Mouse (Mus musculus): ENCODE measurements around the gene Bmp8a. TPM values are rescaled to one million over a fixed set of nuclear protein-coding genes. Genes with fewer than 3 reads are reported as not detected.
A peak's percentile ranks its signal among the peaks of the same experiment; 100 is the strongest.
"Not testable (repeated sequence)": the region's sequence is repeated elsewhere in the genome, so short reads cannot be mapped to it uniquely, and the experiment has no call there.

Bmp8a gene
- total RNA-seq, 2 experiments from 2014 or later, result not detected

DNA sequence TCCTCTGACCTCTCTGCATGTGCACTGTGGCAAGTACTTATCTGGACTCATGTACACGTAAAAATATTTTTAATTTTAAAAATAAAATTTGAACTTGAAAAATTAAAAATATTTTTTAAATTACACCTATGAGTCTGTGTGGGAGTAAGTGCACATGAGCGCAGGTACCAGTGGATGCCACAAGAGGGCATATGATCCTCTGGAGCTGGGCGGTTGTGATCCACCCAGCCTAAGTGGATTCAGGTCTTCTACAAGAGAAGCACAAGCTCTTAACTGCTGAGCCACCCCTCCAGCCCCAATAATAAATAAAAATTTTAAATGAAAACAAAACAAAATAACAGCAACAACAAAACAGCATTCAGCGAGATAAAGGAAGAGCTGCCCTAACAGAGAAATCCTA, 9.9 kb downstream of the Bmp8a start:
- ATAC-seq (replicated peaks; ENCODE audit: low FRiP score, poor library complexity, severe bottlenecking), result no peak

GRCm38 (mm10) chr4:123331961-123332360, 11.1 kb downstream of the Bmp8a start:
- not testable (repeated sequence) for ATAC-seq (replicated peaks; ENCODE audit: low FRiP score, poor library complexity, severe bottlenecking)

- ATAC-seq (replicated peaks; ENCODE audit: low FRiP score, poor library complexity, severe bottlenecking), result no peak
Observed at GRCm38 (mm10) chr4:123331326-123331725, 11.7 kb downstream of the Bmp8a start.

GRCm38 (mm10) chr4:123328946-123329345, 14.1 kb downstream of the Bmp8a start:
- ATAC-seq (replicated peaks; ENCODE audit: low FRiP score, poor library complexity, severe bottlenecking), result no peak

DNA sequence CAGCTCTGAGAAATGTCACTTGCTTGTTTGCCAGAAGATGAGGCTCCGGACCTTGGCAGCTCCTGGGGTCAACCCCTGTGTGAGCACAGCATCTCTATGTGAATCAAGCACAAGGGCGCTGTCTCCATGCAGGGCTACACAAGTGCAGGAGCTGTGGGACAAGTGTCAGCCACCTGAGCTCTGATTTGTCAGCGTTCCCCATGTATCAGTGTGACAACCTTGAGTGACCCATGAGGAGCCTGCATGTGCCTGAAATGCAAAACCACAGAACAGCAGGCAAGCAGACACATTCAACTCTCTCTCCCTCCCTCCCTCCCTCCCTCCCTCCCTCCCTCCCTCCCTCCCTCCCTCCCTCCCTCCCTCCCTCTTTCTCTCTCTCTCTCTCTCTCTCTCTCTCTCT, 15.4 kb downstream of the Bmp8a start:
- no peak for ATAC-seq (replicated peaks; ENCODE audit: low FRiP score, poor library complexity, severe bottlenecking)

- no peak for ATAC-seq (replicated peaks; ENCODE audit: low FRiP score, poor library complexity, severe bottlenecking)
Observed at GRCm38 (mm10) chr4:123326087-123326486, 17.0 kb downstream of the Bmp8a start.

- no peak for ATAC-seq (replicated peaks; ENCODE audit: low FRiP score, poor library complexity, severe bottlenecking)
Observed at GRCm38 (mm10) chr4:123323534-123323933, 19.5 kb downstream of the Bmp8a start, which contains the start of gene Oxct2a. TSS of gene Oxct2a (minus strand) at chr4:123323634.

- ATAC-seq (replicated peaks; ENCODE audit: low FRiP score, poor library complexity, severe bottlenecking), result not testable (repeated sequence)
Observed at GRCm38 (mm10) chr4:123322910-123323309, 20.1 kb downstream of the Bmp8a start.

DNA sequence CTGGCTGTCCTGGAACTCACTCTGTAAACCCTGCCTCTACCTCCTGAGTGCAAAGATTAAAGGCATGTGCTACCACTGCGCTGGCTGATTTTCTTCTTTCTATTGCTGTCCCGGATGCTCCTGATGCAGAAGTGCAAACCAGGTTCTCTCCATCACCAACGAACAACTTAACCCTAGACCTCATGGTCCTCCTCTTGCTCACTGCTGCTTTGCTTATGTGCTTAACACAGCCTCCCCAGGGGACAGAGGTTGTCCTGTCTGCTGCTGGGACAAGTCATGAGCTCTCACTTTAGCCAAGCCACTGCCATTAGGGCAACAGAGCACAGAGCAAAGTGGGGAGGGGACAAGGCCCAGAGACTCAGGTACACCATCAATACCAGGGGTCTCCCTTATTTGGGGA, 28.6 kb downstream of the Bmp8a start:
- no peak for ATAC-seq (replicated peaks; ENCODE audit: low FRiP score, poor library complexity, severe bottlenecking)

DNA sequence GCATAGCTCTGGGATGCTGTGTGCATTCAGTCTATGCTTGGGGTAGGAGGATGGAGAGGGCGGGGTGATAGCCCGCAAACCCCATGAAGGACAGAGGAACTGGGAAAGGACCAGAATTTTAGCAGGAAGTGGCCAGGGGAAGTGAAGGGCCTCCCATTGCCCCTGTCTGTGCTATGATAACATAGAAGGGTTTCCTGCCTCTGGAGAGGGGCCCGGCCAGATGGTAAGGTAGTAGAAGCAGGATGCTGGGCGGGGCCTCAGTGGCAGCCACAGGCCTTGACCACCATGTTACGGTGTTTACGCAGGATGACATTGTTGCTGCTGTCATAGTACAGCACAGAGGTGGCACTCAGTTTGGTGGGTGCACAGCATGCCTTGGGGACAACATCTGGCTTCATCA, 30.0 kb downstream of the Bmp8a start:
- no peak for ATAC-seq (replicated peaks; ENCODE audit: low FRiP score, poor library complexity, severe bottlenecking)

DNA sequence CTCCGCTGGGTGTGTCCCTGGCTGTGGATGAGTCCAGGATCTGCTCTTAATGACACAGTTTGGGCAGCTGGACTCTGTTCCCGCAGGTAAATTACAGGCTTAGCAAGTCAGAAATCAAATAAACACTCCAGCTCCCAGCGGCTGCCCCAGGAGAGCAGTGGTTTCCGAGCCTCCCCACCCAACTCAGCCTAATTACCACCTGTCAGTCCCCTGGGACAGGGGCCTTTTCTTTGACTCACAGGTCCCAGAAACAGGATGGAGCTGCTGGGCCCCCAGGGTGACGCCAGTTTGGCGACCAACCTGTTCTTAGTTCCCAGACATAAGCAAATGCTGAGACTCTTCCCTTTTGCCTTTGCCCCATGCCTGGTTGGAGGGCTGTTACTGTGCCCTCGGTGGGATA, 31.2 kb downstream of the Bmp8a start:
- no peak for ATAC-seq (replicated peaks; ENCODE audit: low FRiP score, poor library complexity, severe bottlenecking)

- no peak for ATAC-seq (replicated peaks; ENCODE audit: low FRiP score, poor library complexity, severe bottlenecking)
Observed at GRCm38 (mm10) chr4:123308292-123308691, 34.8 kb downstream of the Bmp8a start.

GRCm38 (mm10) chr4:123306999-123307398, 36.1 kb downstream of the Bmp8a start:
- ATAC-seq (replicated peaks; ENCODE audit: low FRiP score, poor library complexity, severe bottlenecking), result no peak

DNA sequence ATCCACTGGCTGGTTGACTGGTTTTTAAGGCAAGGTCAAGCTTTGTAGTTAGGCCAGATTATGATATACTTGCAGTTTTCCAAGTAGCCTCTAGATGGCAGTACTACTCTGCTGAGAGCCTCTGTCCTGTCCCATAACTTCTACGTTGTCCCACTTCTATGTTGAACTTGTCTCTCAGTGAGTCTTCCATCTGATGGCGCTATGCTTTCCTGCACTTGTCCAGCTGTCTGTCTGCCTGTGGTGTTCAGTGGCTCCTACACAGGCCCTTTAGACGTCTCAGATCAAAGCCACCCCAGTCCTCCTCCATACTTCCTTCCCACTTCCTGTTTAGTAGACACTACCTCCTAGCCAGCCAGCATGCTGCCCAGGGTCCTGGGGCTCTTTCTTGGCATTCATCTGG, 37.3 kb downstream of the Bmp8a start:
- ATAC-seq (replicated peaks; ENCODE audit: low FRiP score, poor library complexity, severe bottlenecking), result peak; percentile 76

GRCm38 (mm10) chr4:123298980-123299670, 43.9 kb downstream of the Bmp8a start:
- no peak for ATAC-seq (replicated peaks; ENCODE audit: low FRiP score, poor library complexity, severe bottlenecking)

GRCm38 (mm10) chr4:123298226-123298625, 44.8 kb downstream of the Bmp8a start:
- ATAC-seq (replicated peaks; ENCODE audit: low FRiP score, poor library complexity, severe bottlenecking), result no peak

DNA sequence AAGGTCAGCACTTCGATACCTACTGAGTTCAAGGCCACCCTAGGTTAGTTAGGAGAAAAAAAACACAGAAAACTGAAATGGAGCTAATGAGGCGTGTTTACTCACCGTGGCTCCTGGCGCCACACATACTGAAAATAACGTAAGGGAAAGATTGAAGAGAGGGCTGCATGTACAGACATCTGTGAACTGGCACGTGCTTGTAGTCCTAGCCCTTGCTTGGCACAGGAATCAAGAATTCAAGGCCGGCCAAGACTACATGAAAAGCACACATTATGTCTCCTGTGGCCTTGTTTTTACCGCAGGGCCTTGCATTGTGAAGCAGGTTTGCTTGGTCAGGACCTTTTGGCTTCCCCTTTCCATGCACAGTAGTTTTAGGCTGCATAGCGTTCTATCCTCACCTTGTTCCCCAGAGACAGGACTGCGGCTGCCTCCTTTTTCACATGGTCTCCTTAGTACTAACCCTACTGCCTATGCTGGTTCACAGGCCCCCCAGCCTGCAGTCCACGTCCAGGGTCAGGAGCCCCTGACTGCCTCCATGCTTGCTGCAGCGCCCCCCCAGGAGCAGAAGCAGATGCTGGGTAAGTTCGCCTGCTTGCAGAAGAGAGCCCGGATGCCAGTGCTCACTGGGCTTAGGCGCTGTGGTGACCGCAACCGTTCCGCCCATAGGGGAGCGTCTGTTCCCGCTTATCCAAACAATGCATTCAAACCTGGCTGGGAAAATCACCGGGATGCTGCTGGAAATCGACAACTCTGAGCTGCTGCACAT, 45.7 kb downstream of the Bmp8a start:
- no peak for ATAC-seq (replicated peaks; ENCODE audit: low FRiP score, poor library complexity, severe bottlenecking)

- ATAC-seq (replicated peaks; ENCODE audit: low FRiP score, poor library complexity, severe bottlenecking), result no peak
Observed at GRCm38 (mm10) chr4:123296148-123296534, 46.9 kb downstream of the Bmp8a start.

- ATAC-seq (replicated peaks; ENCODE audit: low FRiP score, poor library complexity, severe bottlenecking), result no peak
Observed at GRCm38 (mm10) chr4:123295516-123296147, 47.4 kb downstream of the Bmp8a start.

- ATAC-seq (replicated peaks; ENCODE audit: low FRiP score, poor library complexity, severe bottlenecking), result not testable (repeated sequence)
Observed at GRCm38 (mm10) chr4:123295026-123295425, 48.0 kb downstream of the Bmp8a start.
